Mouse (Mus musculus) frontal cortex, adult 2 months (tissue): Measurements from ENCODE around the gene Olfr103. TPM values are rescaled to one million over a fixed set of nuclear protein-coding genes. Genes with fewer than 3 reads are reported as not detected.

Experiments used
- DNase-seq, 2 experiments: peaks; one replicate each; pipeline ENCODE4 v3.0.0; 2022; ENCODE audit warnings: low spot score in 1 of 2; ENCODE audit errors: extremely low spot score in 1 of 2
- polyA plus RNA-seq: library from polyadenylated mRNA; depleted of rRNA; stranded (reverse); fragments of >200 nt; gene quantifications from 2 replicates; pipeline ENCODE4 v1.2.3, GENCODE M21; 2012; rRNA removed

Olfr103 gene
- polyA plus RNA-seq = not detected in 2 replicates

DNA sequence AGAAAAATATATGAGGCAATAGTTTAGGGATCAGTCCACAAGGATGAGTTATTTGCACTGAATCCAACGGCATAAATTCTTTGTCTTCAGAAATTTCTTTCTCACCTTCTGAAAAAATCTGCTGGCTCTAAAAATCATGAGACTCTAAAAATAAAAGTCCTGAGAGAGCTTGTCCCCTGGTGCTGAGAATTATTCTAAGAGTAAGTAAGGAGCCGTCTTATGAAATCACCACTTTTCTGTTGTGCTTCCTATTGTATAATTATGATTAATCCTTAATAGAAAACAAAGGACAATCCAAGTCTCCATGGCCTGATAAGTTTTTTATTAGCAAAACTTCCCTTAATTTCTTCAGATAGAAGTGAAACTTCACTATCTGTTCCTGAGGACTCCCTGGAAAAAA, at the start of gene Olfr103:
Gene Olfr103, minus strand, starts transcription at position 101 of the 400 bp plus-strand sequence.
- no peak for DNase-seq

DNA sequence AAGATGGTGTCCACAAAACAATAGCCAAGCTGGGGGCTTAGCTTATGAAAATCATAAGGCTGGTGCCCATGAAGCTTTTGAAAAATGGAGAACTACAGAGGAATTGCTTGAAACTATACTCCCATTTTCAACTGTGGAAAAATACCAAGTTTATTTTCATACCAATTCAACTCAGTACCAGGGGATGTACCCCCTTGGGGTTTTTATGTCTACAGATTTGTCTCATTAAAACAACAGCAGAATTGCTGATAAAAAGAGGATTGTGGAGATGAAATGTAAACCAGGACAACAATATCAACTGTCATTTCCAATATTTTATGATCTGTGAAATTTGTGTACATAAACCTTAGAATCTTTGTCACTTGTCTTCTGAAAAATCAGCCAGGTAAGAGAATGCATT, 39.2 kb upstream of the Olfr103 start, which contains the start of gene Olfr105-ps:
Gene Olfr105-ps, plus strand, starts transcription at position 301 of the 400 bp plus-strand sequence.
- DNase-seq = no peak

DNA sequence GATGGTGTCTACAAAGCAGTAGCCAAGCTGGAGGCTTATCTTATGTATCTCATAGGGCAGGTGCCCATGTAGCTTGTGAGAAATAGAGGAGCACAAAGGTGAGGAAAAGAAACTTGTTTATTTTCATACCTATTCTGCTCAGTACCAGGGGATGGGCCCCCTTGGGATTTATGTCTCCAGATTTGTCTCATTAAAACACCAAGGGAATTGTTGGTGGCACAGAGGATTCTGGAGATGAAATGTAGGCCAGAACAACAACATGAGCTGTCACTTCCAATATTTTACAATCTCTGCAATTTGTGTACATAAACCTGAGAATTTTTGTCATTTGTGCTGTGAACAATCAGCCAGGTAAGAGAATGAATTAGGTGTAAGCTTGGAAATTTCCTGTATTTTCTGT, 19.8 kb upstream of the Olfr103 start, which contains the start of gene Olfr104-ps:
Gene Olfr104-ps, plus strand, starts transcription at position 301 of the 400 bp plus-strand sequence.
- DNase-seq = no peak

DNA sequence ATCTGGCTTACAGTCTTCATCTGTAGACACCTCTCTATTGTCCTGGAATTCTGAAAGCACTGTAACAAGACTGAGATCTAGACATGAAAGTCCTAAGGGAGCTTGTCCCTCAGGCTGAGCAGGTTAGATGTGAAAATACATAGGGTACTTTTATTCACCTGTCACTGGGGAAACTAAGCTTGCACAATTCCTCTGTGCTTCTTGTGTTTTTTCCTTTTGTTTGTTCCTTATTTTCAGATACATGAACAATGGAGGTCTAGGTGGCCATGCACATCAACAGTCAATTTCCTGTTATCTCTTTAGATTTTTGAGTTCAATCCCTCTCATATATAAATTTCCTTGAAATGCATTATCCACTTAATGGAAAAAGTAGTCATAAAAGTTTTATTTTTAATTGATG, 22.5 kb downstream of the Olfr103 start, which contains the start of gene Olfr102:
Gene Olfr102, minus strand, starts transcription at position 101 of the 400 bp plus-strand sequence.
- DNase-seq = no peak

DNA sequence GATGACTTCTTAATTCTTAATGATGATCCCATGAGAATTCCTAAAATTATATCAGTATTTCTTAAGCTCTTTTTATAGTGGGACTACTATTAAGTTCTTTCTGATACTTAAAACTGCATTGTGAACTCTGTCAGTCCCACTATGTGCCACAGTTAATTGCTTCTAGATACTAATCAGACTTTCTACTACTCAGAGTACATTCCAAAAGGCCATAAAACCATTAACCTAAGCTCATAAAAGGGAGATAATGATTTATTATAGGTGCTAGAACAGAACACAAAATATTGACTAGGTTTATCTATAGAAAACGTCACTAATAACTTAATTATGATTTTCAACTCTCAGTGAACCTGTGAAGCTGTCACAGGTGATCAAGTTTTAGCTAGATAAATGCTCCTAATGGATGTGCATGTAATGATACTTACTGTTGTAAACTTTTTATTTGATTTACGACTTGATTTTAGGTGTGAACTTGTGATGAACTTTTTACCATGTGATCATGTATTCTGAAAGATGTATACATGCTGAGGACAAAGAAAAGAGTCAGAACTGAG, 29.3 kb downstream of the Olfr103 start:
- no peak for DNase-seq

DNA sequence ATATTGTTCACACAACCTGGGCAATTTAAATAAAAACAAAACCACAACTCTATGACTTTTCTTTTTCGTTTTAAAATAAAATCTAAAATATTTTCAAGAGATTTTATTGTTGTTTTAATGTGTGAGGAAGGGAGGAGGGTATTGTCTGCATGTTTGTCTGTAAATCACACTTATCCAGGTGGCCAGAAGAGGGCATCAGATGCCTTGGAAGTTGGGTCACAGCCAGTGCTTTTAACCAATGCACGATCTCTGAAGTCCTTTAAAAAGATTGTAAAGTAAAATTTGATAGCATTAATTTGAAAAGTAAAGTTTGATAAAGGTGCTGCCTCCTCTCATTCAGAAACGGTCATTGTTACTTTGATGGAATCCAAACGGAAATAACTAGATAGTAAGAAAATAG, 31.0 kb downstream of the Olfr103 start:
- peak in 1 of 2 experiments; percentile 11 for DNase-seq

DNA sequence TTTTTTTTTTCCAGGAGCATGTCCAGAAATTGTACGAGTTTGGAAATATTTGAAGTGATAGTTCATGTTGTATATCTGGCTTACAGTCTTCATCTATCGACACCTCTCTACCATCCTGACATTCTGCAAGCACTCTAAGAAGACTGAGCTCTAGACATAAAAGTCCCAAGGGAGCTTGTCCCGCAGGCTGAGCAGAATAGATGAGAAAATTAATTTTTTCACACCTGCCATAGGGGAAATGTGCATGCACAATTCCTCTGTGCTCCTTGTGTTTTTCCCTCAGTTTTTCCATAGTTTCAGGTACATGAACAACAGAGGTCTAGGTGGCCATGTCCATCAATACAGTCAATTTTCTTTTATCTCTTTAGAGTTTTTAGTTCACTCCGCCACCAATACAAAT, 35.3 kb downstream of the Olfr103 start, which contains the start of gene Olfr101:
Gene Olfr101, minus strand, starts transcription at position 101 of the 400 bp plus-strand sequence.
- DNase-seq = no peak

Other genes with a start within 250 kb of the Olfr103 start
- not detected in 2 replicates for gene Olfr91, start 241.4 kb downstream of the Olfr103 start, polyA plus RNA-seq
- not detected in 2 replicates for gene Olfr92, start 219.6 kb downstream of the Olfr103 start, polyA plus RNA-seq
- gene Olfr93, start 178.2 kb downstream of the Olfr103 start, polyA plus RNA-seq = not detected in 2 replicates
- gene Ubd, start 145.8 kb downstream of the Olfr103 start, polyA plus RNA-seq = not detected in 2 replicates
- not detected in 2 replicates for gene Olfr94, start 138.7 kb downstream of the Olfr103 start, polyA plus RNA-seq
- not detected in 2 replicates for gene Olfr95, start 126.6 kb downstream of the Olfr103 start, polyA plus RNA-seq
- not detected in 2 replicates for gene Olfr96, start 119.6 kb downstream of the Olfr103 start, polyA plus RNA-seq
- not detected in 2 replicates for gene Olfr97, start 102.4 kb downstream of the Olfr103 start, polyA plus RNA-seq
- gene Olfr98, start 75.9 kb downstream of the Olfr103 start, polyA plus RNA-seq = not detected in 2 replicates
- 2.4 and 3.0 TPM in 2 replicates for gene H2-M3, start 69.5 kb downstream of the Olfr103 start, polyA plus RNA-seq
- 0.08 TPM in 1 of 2 replicates, not detected in the other for gene Olfr99, start 56.2 kb downstream of the Olfr103 start, polyA plus RNA-seq
- gene Olfr101, start 35.4 kb downstream of the Olfr103 start, polyA plus RNA-seq = 0.23 TPM in 1 of 2 replicates, not detected in the other
- 0.08 TPM in 1 of 2 replicates, not detected in the other for gene Olfr102, start 22.6 kb downstream of the Olfr103 start, polyA plus RNA-seq
- gene Olfr104-ps, start 19.9 kb upstream of the Olfr103 start, polyA plus RNA-seq = not detected in 2 replicates
- not detected in 2 replicates for gene Olfr105-ps, start 39.3 kb upstream of the Olfr103 start, polyA plus RNA-seq
- not detected in 2 replicates for gene Olfr106-ps, start 50.7 kb upstream of the Olfr103 start, polyA plus RNA-seq
- not detected in 2 replicates for gene Olfr107, start 59.5 kb upstream of the Olfr103 start, polyA plus RNA-seq
- not detected in 2 replicates for gene Olfr108, start 105.8 kb upstream of the Olfr103 start, polyA plus RNA-seq
- 0.02 TPM in 1 of 2 replicates, not detected in the other for gene Olfr109, start 119.2 kb upstream of the Olfr103 start, polyA plus RNA-seq
- gene H2-M2, start 143.9 kb upstream of the Olfr103 start, polyA plus RNA-seq = not detected in 2 replicates
- gene Olfr110, start 152.8 kb upstream of the Olfr103 start, polyA plus RNA-seq = 0.82 and 0.96 TPM in 2 replicates
- 1.3 and 1.6 TPM in 2 replicates for gene Olfr111, start 168.3 kb upstream of the Olfr103 start, polyA plus RNA-seq
- not detected in 2 replicates for gene Olfr112, start 229.8 kb upstream of the Olfr103 start, polyA plus RNA-seq
- not detected in 2 replicates for gene Olfr113, start 238.0 kb upstream of the Olfr103 start, polyA plus RNA-seq